Mouse (Mus musculus): ENCODE data around the gene C1s2.

DNA sequence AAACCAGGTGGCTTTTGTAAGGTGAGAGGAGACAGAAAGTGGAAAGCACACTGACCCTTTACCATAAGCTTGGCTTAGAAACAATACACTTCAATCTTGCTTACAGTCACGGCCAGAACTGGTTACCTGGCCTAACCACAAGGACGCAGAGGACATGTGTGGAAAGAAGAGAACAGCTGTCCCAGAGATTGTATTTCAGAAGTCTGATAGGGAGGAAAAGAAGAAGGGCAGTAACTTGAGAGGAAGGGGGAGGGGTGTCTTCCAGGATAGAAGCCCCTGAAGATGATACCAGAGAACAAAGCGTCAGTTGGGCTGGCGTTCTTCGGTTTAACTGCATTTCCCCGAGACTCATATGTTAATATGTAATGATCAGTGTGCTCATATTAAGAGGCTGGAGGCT lies 20.0 kb upstream of the C1s2 start:
- TF ChIP-seq CTCF (conservative IDR thresholded peaks at IDR 0.05; ENCODE audit: low read length) (no peak), NANOG (IDR thresholded peaks at IDR 0.05; ENCODE audit: borderline replicate concordance, low read length) (no peak)
